Mouse (Mus musculus) embryonic facial prominence, embryonic 13.5 days (tissue): ENCODE results near the gene Ift57. TPM values are rescaled to one million over a fixed set of nuclear protein-coding genes. Genes with fewer than 3 reads are reported as not detected.

Experiments used
- ATAC-seq: fragments of 200-750 bp; cut with Nextera tagmentation; 2 replicates; pipeline ENCODE4 v1.8.0; 2017; ENCODE audit warnings: low read depth; ENCODE audit not compliant: insufficient number of reproducible peaks, insufficient read depth, low FRiP score, low TSS enrichment
- H3K27ac ChIP-seq: fragments of 300-500 bp; sonication (generic); 2 replicates; pipeline ENCODE4 v1.5.1; 2015; ENCODE audit warnings: moderate library complexity, mild to moderate bottlenecking, inconsistent platforms
- H3K27me3 ChIP-seq: fragments of 300-500 bp; sonication (generic); 2 replicates; pipeline ENCODE4 v1.6.1; 2015; ENCODE audit warnings: mild to moderate bottlenecking, inconsistent platforms
- H3K36me3 ChIP-seq: fragments of 300-500 bp; sonication (generic); 2 replicates; pipeline ENCODE4 v1.6.1; 2015; ENCODE audit warnings: mild to moderate bottlenecking, inconsistent platforms
- H3K4me1 ChIP-seq: fragments of 300-500 bp; sonication (generic); 2 replicates; pipeline ENCODE4 v1.6.1; 2015; ENCODE audit warnings: inconsistent platforms
- H3K4me2 ChIP-seq: fragments of 300-500 bp; sonication (generic); 2 replicates; pipeline ENCODE4 v1.6.1; 2015; ENCODE audit warnings: moderate library complexity, mild to moderate bottlenecking, inconsistent platforms
- H3K4me3 ChIP-seq: fragments of 300-500 bp; sonication (generic); 2 replicates; pipeline ENCODE4 v1.5.1; 2015; ENCODE audit warnings: mild to moderate bottlenecking, inconsistent platforms
- H3K9ac ChIP-seq: fragments of 300-500 bp; sonication (generic); 2 replicates; pipeline ENCODE4 v1.6.1; 2015; ENCODE audit warnings: mild to moderate bottlenecking, inconsistent platforms
- H3K9me3 ChIP-seq: fragments of 300-500 bp; sonication (generic); 2 replicates; pipeline ENCODE4 v1.6.1; 2016; ENCODE audit warnings: inconsistent platforms
- WGBS: fragments of 180-500 bp; shearing (Covaris S2); methylation state at CpG from one replicate; pipeline ENCODE4 v1.1.7; 2015; ENCODE audit warnings: mixed read lengths; 5-methylcytosine and 5-hydroxymethylcytosine counted together
- polyA plus RNA-seq: library from polyadenylated mRNA; unstranded; fragments of >200 nt; fragmentation: Nextera tagmentation; extraction: Ambion mirVana; gene quantifications from 2 replicates; pipeline ENCODE4 v1.2.1, GENCODE M21; 2015

Ift57 gene
- polyA plus RNA-seq, 1 experiment from 2014 or later: 37.7 TPM

DNA sequence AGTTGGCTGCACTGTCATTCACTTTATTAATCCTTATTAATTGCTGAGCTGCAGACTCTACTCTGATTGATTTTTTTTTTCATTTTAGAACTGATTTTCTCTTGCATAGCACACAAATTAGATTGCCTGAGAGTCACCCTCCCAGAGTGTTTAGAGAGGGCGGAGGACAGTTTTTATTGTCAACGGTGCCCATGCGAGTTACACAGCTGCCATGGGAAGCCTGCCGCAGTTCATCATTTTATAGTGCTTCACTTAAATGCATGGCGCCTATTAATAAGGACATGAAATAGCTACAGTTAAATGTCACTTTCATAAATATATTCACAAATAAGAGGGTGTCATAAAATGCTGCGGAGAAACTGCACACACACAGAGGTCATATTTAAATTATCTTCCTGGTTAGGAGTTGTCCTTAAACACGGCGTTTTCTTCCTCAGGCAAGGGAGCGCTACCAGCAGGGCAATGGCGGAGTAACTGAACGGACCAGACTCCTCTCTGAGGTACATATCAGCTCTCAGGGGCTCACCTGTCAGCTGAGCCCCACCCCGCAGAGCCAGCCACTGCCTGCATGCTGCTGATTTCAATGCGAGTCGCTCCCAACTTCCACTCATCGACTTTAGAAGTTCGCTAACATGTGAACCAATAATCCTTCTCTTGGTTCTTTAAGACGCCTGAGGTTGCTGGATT is 61.6 kb downstream of the Ift57 start:
- H3K4me2 ChIP-seq: no peak overlapping the region
- H3K9ac ChIP-seq: no peak overlapping the region
- H3K27me3 ChIP-seq: no peaks in the 10 kb centered on the region
- peaks cover 16% of the 10 kb centered on the region for H3K36me3 ChIP-seq
- H3K4me3 ChIP-seq: no peak overlapping the region
- H3K4me1 ChIP-seq: no peaks in the 10 kb centered on the region
- no peak for ATAC-seq
- H3K27ac ChIP-seq: no peak overlapping the region
- no peaks in the 10 kb centered on the region for H3K9me3 ChIP-seq
- WGBS: 85% methylated on average over 17 of the region's 17 CpGs

DNA sequence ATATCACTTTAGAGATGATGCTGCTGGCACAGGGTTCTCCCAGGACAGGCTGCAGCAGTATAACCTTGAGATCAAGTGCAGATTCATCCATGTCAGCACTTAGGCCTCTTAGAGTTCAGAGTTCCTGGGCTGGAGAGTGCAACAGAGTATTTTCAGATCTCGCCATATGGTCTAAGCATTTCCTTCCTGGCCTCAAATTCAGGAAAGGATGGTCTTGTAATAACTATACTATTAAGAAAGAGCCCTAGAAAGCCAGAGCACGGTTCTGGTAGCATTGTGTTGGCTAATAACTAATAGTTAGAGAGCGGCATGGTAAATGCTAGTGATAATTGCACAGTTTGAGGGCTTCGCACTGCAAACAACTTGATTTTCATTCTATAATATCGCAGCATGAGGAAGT is 62.9 kb downstream of the Ift57 start:
- Histone ChIP-seq H3K9ac (no peak overlapping the region), H3K27ac (no peak overlapping the region), H3K4me1 (no peaks in the 10 kb centered on the region), H3K36me3 (peaks cover 16% of the 10 kb centered on the region), H3K27me3 (no peaks in the 10 kb centered on the region), H3K9me3 (no peaks in the 10 kb centered on the region), H3K4me2 (no peak overlapping the region), H3K4me3 (no peak overlapping the region)
- no peak for ATAC-seq
- WGBS: 83% methylated on average over 5 of the region's 5 CpGs

DNA sequence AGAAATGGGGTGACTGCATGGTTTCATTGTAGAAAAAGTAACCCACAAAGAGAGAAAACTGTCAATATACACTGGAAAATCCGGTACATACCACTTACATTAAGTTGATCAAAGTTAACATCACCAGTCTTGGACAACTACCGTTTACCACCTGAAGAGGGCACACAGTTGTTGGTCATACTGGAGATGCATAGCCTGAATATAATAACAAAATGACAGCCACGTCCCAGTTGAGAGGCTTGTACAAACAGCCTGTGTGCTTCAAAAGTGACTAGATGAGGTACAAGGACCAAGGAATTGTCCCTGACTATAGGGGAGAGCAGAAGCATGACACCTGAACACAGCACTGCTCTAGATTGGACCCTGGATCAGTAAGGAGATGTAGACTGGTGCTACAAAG is 67.3 kb downstream of the Ift57 start:
- Histone ChIP-seq H3K9ac (no peak overlapping the region), H3K27me3 (no peaks in the 10 kb centered on the region), H3K27ac (no peak overlapping the region), H3K4me1 (no peaks in the 10 kb centered on the region), H3K4me2 (no peak overlapping the region), H3K4me3 (no peak overlapping the region), H3K36me3 (peaks cover 13% of the 10 kb centered on the region), H3K9me3 (no peaks in the 10 kb centered on the region)
- 53% methylated on average over 3 of the region's 3 CpGs for WGBS
- no peak for ATAC-seq

DNA sequence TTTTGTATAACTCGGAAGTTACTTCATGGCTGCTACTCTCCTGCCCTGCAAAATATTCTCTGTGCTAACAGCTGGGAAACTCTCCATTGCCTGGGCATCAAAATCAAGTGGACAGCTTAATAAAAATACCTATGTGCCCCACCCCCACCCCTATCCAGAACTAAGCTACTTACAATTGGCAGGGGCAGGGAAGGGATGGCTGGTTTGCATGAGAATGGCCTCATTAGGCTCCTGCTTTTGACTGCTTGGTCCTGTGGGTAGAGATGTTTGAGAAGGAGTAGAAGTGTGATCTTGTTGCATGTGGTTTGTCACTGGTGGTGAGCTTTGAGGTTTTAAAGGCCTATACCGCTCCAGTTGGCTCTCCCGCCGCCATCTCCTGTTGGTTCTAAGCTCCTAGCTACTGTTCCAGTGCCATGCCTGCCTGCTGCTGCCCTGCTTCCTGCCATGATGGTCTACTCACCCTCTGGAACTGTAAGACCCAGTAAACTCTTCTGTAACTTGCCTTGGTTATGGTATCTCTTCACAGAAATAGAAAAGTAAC is 69.5 kb downstream of the Ift57 start:
- no peak overlapping the region for H3K4me2 ChIP-seq
- no peaks in the 10 kb centered on the region for H3K4me1 ChIP-seq
- WGBS: 85% methylated on average over 4 of the region's 4 CpGs
- H3K9me3 ChIP-seq: no peaks in the 10 kb centered on the region
- ATAC-seq: no peak
- no peak overlapping the region for H3K4me3 ChIP-seq
- H3K36me3 ChIP-seq: peaks cover 11% of the 10 kb centered on the region
- no peak overlapping the region for H3K27ac ChIP-seq
- H3K9ac ChIP-seq: no peak overlapping the region
- H3K27me3 ChIP-seq: no peaks in the 10 kb centered on the region

DNA sequence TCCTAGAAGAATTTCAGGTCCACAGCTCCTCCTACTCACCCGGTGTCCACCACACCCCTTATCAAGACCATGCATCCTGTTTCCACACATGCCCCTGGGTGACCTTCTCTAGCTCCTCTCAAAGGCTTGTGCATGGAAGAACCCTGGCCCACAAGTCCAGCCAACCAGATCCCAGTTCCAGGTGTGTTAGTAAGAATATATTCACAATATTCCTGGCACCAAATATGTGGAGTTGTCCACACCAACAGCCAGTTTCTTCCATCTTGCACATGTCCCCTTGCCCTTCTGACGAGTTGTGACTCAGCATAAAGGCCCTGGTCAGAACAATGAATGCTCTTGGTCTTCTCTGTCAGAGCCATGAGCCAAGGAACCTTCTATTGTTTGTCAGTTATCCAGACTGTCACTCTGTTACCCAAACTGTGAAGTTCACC is 70.8 kb downstream of the Ift57 start:
- WGBS: 86% methylated on average over 2 of the region's 2 CpGs
- ATAC-seq: no peak
- no peak overlapping the region for H3K4me3 ChIP-seq
- H3K9ac ChIP-seq: no peak overlapping the region
- H3K36me3 ChIP-seq: no peaks in the 10 kb centered on the region
- no peaks in the 10 kb centered on the region for H3K9me3 ChIP-seq
- H3K4me2 ChIP-seq: no peak overlapping the region
- H3K27ac ChIP-seq: no peak overlapping the region
- no peaks in the 10 kb centered on the region for H3K27me3 ChIP-seq
- no peaks in the 10 kb centered on the region for H3K4me1 ChIP-seq

DNA sequence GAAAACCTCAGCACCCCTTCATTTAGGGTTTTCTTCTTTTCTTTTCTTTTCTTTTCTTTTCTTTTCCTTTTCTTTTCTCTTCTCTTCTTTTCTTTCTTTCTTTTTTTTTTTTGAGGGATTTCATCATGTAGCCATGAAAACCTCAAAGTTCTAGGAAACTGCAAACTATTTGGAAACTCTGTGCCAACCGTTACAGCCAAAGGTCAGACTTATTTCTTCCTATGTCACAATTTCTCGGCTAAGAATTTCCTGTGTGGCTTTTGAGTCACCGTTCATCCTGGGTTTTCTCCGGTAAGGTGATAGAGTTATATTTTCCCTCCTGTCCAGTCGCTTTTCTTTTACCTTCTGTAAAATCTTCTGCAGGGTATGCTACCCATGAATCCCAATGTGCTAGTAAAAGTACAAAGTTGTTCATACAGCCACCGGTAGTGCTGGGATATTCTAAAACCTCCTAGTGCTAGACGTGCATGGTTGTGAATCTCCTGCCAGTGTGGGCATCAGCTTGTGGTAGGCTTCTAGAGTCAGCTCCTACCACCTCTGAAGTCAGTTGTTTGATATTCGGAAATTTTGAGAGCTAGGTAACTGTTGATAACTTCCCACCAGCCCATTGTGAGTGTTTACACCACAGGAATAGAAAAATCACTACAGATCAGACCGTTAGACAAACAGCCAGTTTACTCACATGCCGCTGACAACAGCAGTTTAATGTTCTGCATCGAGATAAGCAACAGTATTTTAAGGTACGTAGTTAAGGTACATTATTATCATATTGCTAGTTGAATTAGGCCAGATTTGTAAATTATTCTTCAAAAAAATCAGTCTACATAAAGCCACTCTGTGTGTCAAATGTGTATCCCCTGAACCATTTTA is 71.5 kb downstream of the Ift57 start:
- Histone ChIP-seq H3K4me2 (no peak overlapping the region), H3K9ac (no peak overlapping the region), H3K4me3 (no peak overlapping the region), H3K27ac (no peak overlapping the region), H3K27me3 (no peaks in the 10 kb centered on the region), H3K4me1 (no peaks in the 10 kb centered on the region), H3K9me3 (no peaks in the 10 kb centered on the region), H3K36me3 (no peaks in the 10 kb centered on the region)
- 87% methylated on average over 12 of the region's 12 CpGs for WGBS
- ATAC-seq: no peak

DNA sequence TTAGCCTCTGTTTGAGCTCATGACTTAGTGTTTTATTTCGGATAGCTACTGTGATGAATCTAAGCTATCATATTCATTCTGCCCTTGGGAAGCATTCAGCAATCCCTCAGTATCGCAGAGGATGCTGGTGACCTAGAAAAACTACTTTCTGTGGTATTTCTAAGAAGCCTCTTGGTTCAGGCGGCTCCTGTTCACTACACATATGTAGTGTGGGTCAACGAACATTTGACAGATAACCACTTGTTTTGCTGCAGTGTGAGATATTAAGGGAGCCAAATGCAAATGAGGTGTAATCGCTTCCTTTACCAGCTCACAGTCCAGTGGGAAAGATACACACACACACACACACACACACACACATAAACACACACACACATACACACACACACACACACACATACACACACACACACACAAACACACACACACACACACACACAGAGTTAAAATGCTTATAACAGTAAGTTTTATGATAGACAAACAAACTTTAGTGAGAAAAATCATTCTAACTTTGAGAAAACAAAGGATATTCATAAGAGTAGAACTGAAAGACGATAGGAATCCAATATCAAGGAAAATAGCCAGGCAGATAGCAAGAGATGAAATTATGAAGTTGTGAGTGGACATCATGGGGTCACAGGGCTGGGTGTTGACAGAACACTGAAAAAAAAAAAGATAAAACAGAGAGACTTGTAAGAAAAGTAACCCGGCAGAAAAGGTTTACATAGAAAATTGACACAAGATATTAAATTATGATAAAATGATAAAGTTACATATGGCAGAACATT is 72.8 kb downstream of the Ift57 start:
- ATAC-seq: no peak

DNA sequence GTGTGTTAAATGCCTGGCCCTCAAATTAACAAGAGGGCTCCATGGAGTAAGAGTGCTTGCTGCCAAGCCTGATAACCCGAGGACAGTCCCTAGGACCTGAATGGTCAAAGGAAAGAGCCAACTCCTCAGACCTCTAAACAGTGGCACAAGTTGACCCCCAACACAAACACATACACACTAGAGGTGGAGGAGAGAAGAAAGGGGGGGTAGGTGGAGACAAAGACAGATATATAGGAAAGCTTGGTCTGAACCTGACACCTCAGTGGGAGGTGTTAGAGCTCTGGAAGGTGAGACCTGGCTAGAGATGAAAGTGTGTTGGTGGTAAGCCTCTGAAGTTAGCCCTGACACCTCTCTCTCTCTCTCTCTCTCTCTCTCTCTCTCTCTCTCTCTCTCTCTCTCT is 73.5 kb downstream of the Ift57 start:
- Histone ChIP-seq H3K4me3 (no peak overlapping the region), H3K36me3 (no peaks in the 10 kb centered on the region), H3K4me1 (no peaks in the 10 kb centered on the region), H3K9me3 (no peaks in the 10 kb centered on the region), H3K27ac (no peak overlapping the region), H3K9ac (no peak overlapping the region), H3K27me3 (no peaks in the 10 kb centered on the region), H3K4me2 (no peak overlapping the region)
- 63% methylated on average over 1 of the region's 1 CpGs for WGBS
- ATAC-seq: no peak

More for the DNA sequence above, 72.8 kb downstream of the Ift57 start:
- 82% methylated on average over 7 of the region's 7 CpGs for WGBS
- H3K4me2 ChIP-seq: no peak overlapping the region
- H3K4me1 ChIP-seq: no peaks in the 10 kb centered on the region
- no peak overlapping the region for H3K27ac ChIP-seq
- H3K36me3 ChIP-seq: no peaks in the 10 kb centered on the region
- H3K4me3 ChIP-seq: no peak overlapping the region
- H3K27me3 ChIP-seq: no peaks in the 10 kb centered on the region
- H3K9ac ChIP-seq: no peak overlapping the region
- H3K9me3 ChIP-seq: no peaks in the 10 kb centered on the region

DNA sequence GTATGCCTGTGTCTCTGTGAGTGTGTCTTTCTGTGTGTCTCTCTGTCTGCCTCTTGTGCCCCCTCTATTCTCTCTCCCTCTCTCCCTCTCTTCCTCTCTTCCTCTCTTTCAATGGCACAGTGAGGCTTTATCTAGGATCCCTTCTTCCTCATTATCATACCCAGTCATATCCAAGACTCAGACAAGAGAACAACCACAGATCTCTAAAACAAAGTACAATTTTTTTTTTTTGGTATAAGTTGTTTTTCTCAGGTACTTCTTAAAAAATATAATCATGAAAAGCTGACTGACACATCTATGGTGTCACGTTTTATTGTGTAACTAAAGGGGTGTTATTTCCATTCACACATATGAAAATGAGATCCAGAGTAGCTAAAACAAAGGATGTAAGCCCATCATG is 74.0 kb downstream of the Ift57 start:
- Histone ChIP-seq H3K4me3 (no peak overlapping the region), H3K9ac (no peak overlapping the region), H3K4me2 (no peak overlapping the region), H3K36me3 (no peaks in the 10 kb centered on the region), H3K9me3 (no peaks in the 10 kb centered on the region), H3K27me3 (no peaks in the 10 kb centered on the region), H3K27ac (no peak overlapping the region), H3K4me1 (no peaks in the 10 kb centered on the region)
- no peak for ATAC-seq
- WGBS: 86% methylated on average over 1 of the region's 1 CpGs

DNA sequence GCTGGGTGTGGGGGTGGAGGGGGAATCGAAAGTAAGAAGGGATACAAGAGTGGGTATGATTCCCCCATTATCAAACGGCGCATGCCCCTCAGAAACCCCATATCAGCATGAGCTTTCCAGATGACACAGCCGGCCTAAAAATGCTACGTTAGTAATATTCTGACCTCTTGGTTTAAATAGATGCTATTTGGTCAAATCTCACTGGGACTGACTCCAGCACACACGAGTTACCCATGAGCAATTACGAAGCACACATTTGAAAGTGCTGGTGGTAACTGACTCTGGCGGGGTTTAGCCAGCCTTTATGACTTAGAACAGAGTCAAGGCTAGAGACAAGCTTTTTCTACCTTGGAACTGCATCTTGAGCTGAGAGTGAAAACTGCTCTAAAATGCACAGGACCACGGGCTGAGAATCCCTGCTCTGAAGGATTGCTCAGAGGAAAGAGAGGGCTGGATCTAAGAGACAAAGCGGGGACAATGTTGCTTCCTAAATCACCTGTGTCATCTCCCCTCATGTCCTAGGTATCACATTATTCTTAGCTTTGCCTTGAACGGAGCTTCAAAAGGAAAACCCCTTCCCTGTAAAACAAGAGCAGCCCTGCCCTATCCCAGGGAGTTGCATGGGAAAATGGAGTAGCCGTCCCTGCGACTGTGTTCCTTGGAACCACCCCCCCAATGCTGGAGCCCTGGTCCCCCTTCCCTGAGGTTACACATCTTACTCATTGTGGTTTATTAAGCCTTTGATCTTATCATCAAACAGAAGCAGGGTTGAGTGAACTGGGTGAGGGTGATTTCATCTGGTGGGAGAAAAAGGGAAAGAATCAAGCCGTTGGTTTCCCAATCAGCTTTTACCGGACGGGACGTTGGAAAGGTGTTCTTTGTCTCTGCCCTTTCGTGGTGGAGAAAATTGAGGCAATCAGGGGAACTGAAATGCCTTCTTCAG is 75.3 kb downstream of the Ift57 start:
- Histone ChIP-seq H3K27me3 (no peaks in the 10 kb centered on the region), H3K27ac (no peak overlapping the region), H3K4me3 (no peak overlapping the region), H3K4me2 (no peak overlapping the region), H3K9me3 (no peaks in the 10 kb centered on the region), H3K36me3 (no peaks in the 10 kb centered on the region), H3K9ac (no peak overlapping the region), H3K4me1 (no peaks in the 10 kb centered on the region)
- WGBS: 74% methylated on average over 18 of the region's 18 CpGs
- no peak for ATAC-seq
